Mouse (Mus musculus) midbrain, postnatal 0 days (tissue): ENCODE measurements around the gene Nsun2. TPM values are rescaled to one million over a fixed set of nuclear protein-coding genes. Genes with fewer than 3 reads are reported as not detected.

Experiments used
- ATAC-seq: fragments of 200-750 bp; cut with Nextera tagmentation; 2 replicates; pipeline ENCODE4 v1.8.0; 2017; ENCODE audit warnings: moderate number of reproducible peaks, mild to moderate bottlenecking, moderate TSS enrichment, moderate library complexity; ENCODE audit not compliant: low FRiP score
- DNase-seq: peaks from one replicate; pipeline ENCODE4 v3.0.0-alpha.2; 2015; ENCODE audit warnings: low spot score
- H3K27ac ChIP-seq: fragments of 300-500 bp; sonication (generic); 2 replicates; pipeline ENCODE4 v1.5.1; 2014; ENCODE audit warnings: low read depth, mild to moderate bottlenecking, low read length, mixed read lengths
- H3K27me3 ChIP-seq: fragments of 300-500 bp; sonication (generic); 2 replicates; pipeline ENCODE4 v1.6.1; 2014; ENCODE audit warnings: low read length, control low read depth, mixed read lengths; ENCODE audit not compliant: insufficient read depth
- H3K36me3 ChIP-seq: fragments of 300-500 bp; sonication (generic); 2 replicates; pipeline ENCODE4 v1.6.1; 2014; ENCODE audit warnings: low read length, control low read depth, mixed read lengths; ENCODE audit not compliant: insufficient read depth
- H3K4me1 ChIP-seq: fragments of 300-500 bp; sonication (generic); 2 replicates; pipeline ENCODE4 v1.6.1; 2014; ENCODE audit warnings: mild to moderate bottlenecking, control low read depth, antibody characterized with exemption, low read length, mixed read lengths; ENCODE audit not compliant: insufficient read depth
- H3K4me2 ChIP-seq: fragments of 300-500 bp; sonication (generic); 2 replicates; pipeline ENCODE4 v1.6.1; 2014; ENCODE audit warnings: low read depth, mild to moderate bottlenecking, low read length, mixed read lengths; ENCODE audit not compliant: poor library complexity, severe bottlenecking
- H3K4me3 ChIP-seq: fragments of 300-500 bp; sonication (generic); 2 replicates; pipeline ENCODE4 v1.5.1; 2014; ENCODE audit warnings: low read depth, mild to moderate bottlenecking, low read length, moderate library complexity
- H3K9ac ChIP-seq: fragments of 300-500 bp; sonication (generic); replicated peaks from 2 replicates; pipeline ENCODE4 v1.6.1; 2014; ENCODE audit warnings: mild to moderate bottlenecking, low read length, moderate library complexity, mixed read lengths; ENCODE audit not compliant: poor library complexity, severe bottlenecking
- H3K9me3 ChIP-seq: fragments of 300-500 bp; sonication (generic); 2 replicates; pipeline ENCODE4 v1.6.1; 2016; ENCODE audit warnings: low read length, control low read depth
- CTCF ChIP-seq: IDR thresholded peaks from 2 replicates; pipeline ENCODE4 v1.5.1; 2016; ENCODE audit warnings: antibody characterized with exemption, mild to moderate bottlenecking
- WGBS: fragments of 180-500 bp; shearing (Covaris S2); extraction: QIAGEN DNeasy Blood & Tissue Kit; methylation state at CpG from one replicate; pipeline ENCODE4 v1.1.7; 2014; 5-methylcytosine and 5-hydroxymethylcytosine counted together
- polyA plus RNA-seq: library from polyadenylated mRNA; unstranded; fragments of >200 nt; fragmentation: Nextera tagmentation; extraction: Ambion mirVana; gene quantifications from 2 replicates; pipeline ENCODE4 v1.2.1, GENCODE M21; 2015
- total RNA-seq: library from RNA; depleted of rRNA; stranded (reverse); fragments of >200 nt; gene quantifications from 2 replicates; pipeline ENCODE4 v1.2.3, GENCODE M21; 2014

Gene Nsun2
- total and polyA plus RNA-seq, 2 experiments from 2014 or later: 60.2 to 60.3 TPM

- H3K27ac ChIP-seq: peak overlapping the region; percentile 93
- H3K9me3 ChIP-seq: no peaks in the 10 kb centered on the region
- H3K36me3 ChIP-seq: no peaks in the 10 kb centered on the region
- peak; percentile 95 for ATAC-seq
- peak overlapping the region; percentile 83 for H3K4me2 ChIP-seq
- TF ChIP-seq CTCF: no peak
- peak overlapping the region; percentile 89 for H3K9ac ChIP-seq
- WGBS: under 1% methylated on average over 75 of the region's 86 CpGs
- DNase-seq: peak; percentile 98
- no peaks in the 10 kb centered on the region for H3K27me3 ChIP-seq
- peak overlapping the region; percentile 91 for H3K4me3 ChIP-seq
- H3K4me1 ChIP-seq: peaks cover 33% of the 10 kb centered on the region
Observed at GRCm38 (mm10) chr13:69534654-69535551, 1.4 kb downstream of the Nsun2 start.

GRCm38 (mm10) chr13:69536021-69536420 lies 2.5 kb downstream of the Nsun2 start:
- TF ChIP-seq CTCF: no peak
- no peaks in the 10 kb centered on the region for H3K27me3 ChIP-seq
- H3K27ac ChIP-seq: no peak overlapping the region
- WGBS: 80% methylated on average over 4 of the region's 4 CpGs
- H3K9ac ChIP-seq: 0 out of 2 replicates have a peak overlapping the region, but pooled peaks have one; percentile 89
- H3K4me3 ChIP-seq: no peak overlapping the region
- no peak for DNase-seq
- H3K36me3 ChIP-seq: no peaks in the 10 kb centered on the region
- no peaks in the 10 kb centered on the region for H3K9me3 ChIP-seq
- H3K4me2 ChIP-seq: peak overlapping the region; percentile 83; the same call in 1 of the 2 replicates
- H3K4me1 ChIP-seq: peaks cover 22% of the 10 kb centered on the region
- ATAC-seq: no peak

- DNase-seq: peak; percentile 44
- no peaks in the 10 kb centered on the region for H3K9me3 ChIP-seq
- no peak overlapping the region for H3K9ac ChIP-seq
- H3K4me2 ChIP-seq: no peak overlapping the region
- 68% methylated on average over 7 of the region's 7 CpGs for WGBS
- H3K36me3 ChIP-seq: no peaks in the 10 kb centered on the region
- H3K27ac ChIP-seq: no peak overlapping the region
- no peak for TF ChIP-seq CTCF
- H3K4me1 ChIP-seq: peaks cover 9% of the 10 kb centered on the region
- no peak for ATAC-seq
- H3K27me3 ChIP-seq: no peaks in the 10 kb centered on the region
- no peak overlapping the region for H3K4me3 ChIP-seq
Observed at GRCm38 (mm10) chr13:69537366-69537765, 3.8 kb downstream of the Nsun2 start.

- no peak overlapping the region for H3K4me2 ChIP-seq
- H3K4me3 ChIP-seq: no peak overlapping the region
- H3K27ac ChIP-seq: no peak overlapping the region
- H3K4me1 ChIP-seq: peaks cover 7% of the 10 kb centered on the region; the same call in 1 of the 2 replicates
- 11% methylated on average over 4 of the region's 4 CpGs for WGBS
- no peaks in the 10 kb centered on the region for H3K36me3 ChIP-seq
- no peak for TF ChIP-seq CTCF
- H3K9me3 ChIP-seq: no peaks in the 10 kb centered on the region
- ATAC-seq: no peak
- H3K9ac ChIP-seq: no peak overlapping the region
- DNase-seq: no peak
- no peaks in the 10 kb centered on the region for H3K27me3 ChIP-seq
Observed at GRCm38 (mm10) chr13:69538327-69538726, 4.8 kb downstream of the Nsun2 start.

GRCm38 (mm10) chr13:69541209-69541608 lies 7.7 kb downstream of the Nsun2 start:
- Histone ChIP-seq H3K4me1 (peaks cover 6% of the 10 kb centered on the region; the same call in 1 of the 2 replicates), H3K4me3 (no peak overlapping the region), H3K9me3 (no peaks in the 10 kb centered on the region), H3K4me2 (no peak overlapping the region), H3K9ac (no peak overlapping the region), H3K27me3 (no peaks in the 10 kb centered on the region), H3K36me3 (no peaks in the 10 kb centered on the region), H3K27ac (no peak overlapping the region)
- 78% methylated on average over 6 of the region's 6 CpGs for WGBS
- TF ChIP-seq CTCF: no peak
- ATAC-seq: no peak
- DNase-seq: no peak

- Histone ChIP-seq H3K27ac (no peak overlapping the region), H3K4me3 (no peak overlapping the region), H3K9ac (no peak overlapping the region), H3K9me3 (no peaks in the 10 kb centered on the region), H3K27me3 (no peaks in the 10 kb centered on the region), H3K4me1 (peaks cover 4% of the 10 kb centered on the region; the same call in 1 of the 2 replicates), H3K36me3 (no peaks in the 10 kb centered on the region), H3K4me2 (no peak overlapping the region)
- TF ChIP-seq CTCF: no peak
- ATAC-seq: no peak
- DNase-seq: no peak
- 60% methylated on average over 10 of the region's 10 CpGs for WGBS
Observed at GRCm38 (mm10) chr13:69541776-69542175, 8.2 kb downstream of the Nsun2 start.
